Mouse (Mus musculus) lung, postnatal 0 days (tissue): ENCODE measurements at regions not wholly inside any gene's neighbourhood (a gene's known extent, or its start where the extent isn't known, plus 50 kb on each side); places are given as distances from the start of the nearest gene placed in this dataset.

Experiments used
- CTCF ChIP-seq: IDR thresholded peaks from 2 replicates; pipeline ENCODE4 v1.5.1; 2016; ENCODE audit warnings: antibody characterized with exemption, mild to moderate bottlenecking
- EP300 ChIP-seq: IDR thresholded peaks from 2 replicates; pipeline ENCODE4 v1.6.1; 2016; ENCODE audit warnings: antibody characterized with exemption, mild to moderate bottlenecking, control low read depth

- no peak for TF ChIP-seq CTCF
- TF ChIP-seq EP300: no peak
Measured at GRCm38 (mm10) chr12:106389214-106389613, 379.2 kb downstream of the Vrk1 start.
